Mouse (Mus musculus): ENCODE results near the gene Dync1li2. TPM values are rescaled to one million over a fixed set of nuclear protein-coding genes. Genes with fewer than 3 reads are reported as not detected.

Dync1li2 gene
- total RNA-seq, 1 experiment from 2014 or later: 138 TPM

DNA sequence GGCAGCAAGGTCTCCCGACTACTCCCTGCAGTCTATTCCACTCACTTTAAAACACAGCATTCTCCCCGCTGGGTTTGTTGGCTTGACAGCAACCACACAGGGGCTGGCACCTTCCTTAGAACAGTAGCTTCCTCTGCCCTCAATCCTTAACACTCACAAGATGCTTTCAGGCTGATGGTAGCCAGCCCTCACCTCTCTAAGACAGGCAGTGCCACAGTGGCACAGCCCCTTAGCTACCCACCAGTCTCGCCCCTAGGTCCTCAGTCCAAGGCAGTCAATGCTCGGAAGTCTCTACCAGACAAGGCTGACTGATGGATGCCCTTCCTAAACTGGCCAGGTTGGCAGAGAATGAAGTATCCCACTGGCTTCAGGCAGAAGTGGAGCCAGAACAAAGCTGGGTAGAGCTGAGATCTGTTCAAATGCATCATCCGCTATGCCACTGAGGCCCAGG lies 61.9 kb downstream of the Dync1li2 start:
- no peak for DNase-seq

DNA sequence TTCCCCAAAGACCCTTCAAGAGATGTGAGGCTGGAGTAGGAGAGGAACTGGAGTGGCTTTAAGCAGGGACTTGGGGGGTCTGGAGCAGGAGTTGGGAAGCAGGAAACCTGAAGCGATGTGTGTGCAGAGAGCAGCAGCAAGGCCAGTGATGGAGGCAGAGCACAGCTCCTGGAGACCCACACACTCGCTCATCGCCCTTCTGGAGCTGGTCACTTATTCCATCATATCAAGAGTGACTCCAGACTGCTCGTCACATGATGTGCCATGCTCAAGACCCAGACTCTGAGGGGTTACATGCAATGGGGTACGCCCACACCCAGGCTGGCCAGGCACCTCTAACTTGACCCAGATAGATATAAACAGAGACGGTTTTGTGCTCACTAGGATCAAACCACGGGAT lies 62.6 kb downstream of the Dync1li2 start:
- DNase-seq: no peak

DNA sequence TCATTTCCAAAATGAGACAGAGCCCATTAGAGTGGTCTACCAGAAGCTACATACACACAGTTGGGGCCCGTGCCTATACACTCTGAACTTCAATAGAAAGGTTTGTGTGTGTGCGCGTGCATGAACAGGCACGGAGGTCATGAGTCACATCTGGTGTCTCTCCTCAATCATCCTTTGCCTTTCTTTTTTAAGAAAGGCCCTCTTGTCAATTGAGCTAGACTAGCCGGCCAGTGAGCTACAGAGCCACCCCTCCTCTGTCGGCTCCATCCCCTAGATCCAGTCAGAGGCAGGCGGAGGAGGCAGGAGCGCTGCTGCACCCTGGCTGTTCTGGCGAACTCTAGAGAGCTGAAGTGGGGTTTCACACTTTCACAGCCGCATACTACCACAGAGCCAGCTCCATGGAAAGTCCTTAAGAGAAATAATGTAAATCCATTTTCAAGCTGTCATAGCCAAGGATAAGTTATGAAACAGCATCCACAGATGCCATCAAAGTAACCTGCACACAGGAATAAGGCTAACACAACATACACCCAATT lies 63.5 kb downstream of the Dync1li2 start:
- no peak for DNase-seq

DNA sequence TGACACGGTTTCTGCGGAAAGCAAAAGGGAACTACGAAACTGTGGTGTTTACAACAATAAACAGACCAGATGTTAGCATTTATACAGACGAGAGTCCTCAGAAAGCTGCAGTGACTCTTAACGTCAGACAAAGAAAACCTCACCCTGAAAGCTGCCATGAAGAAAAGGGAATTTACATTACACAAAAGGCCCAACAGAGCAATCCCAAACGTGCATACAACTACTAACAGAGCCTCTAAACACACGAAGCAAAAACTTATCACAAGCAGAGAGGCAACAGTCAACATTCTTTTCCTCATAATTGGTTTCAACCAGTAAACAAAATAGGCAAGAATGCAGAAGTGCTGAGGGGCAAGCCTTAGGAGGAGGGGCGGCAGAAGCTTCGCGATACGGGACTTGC lies 66.2 kb downstream of the Dync1li2 start:
- DNase-seq: no peak

DNA sequence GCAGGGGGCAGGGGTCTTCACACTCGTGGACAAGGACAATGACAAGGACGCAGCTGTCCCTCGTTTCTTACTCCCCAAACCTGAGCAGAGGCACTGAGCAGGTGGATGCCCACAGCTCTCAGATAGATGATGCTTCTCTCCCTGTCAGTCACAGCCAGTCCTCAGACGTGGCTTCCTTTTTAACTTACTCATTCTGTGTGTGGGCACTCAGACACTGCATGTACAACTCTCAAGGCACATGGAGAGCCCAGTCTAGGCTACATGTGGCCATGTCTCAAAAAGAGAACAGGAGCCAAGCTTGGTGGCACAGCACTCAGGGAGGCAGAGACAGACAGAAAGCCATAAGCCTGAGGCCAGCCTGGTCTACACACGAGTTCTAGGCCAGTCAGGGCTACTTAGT lies 66.9 kb downstream of the Dync1li2 start:
- DNase-seq: no peak

DNA sequence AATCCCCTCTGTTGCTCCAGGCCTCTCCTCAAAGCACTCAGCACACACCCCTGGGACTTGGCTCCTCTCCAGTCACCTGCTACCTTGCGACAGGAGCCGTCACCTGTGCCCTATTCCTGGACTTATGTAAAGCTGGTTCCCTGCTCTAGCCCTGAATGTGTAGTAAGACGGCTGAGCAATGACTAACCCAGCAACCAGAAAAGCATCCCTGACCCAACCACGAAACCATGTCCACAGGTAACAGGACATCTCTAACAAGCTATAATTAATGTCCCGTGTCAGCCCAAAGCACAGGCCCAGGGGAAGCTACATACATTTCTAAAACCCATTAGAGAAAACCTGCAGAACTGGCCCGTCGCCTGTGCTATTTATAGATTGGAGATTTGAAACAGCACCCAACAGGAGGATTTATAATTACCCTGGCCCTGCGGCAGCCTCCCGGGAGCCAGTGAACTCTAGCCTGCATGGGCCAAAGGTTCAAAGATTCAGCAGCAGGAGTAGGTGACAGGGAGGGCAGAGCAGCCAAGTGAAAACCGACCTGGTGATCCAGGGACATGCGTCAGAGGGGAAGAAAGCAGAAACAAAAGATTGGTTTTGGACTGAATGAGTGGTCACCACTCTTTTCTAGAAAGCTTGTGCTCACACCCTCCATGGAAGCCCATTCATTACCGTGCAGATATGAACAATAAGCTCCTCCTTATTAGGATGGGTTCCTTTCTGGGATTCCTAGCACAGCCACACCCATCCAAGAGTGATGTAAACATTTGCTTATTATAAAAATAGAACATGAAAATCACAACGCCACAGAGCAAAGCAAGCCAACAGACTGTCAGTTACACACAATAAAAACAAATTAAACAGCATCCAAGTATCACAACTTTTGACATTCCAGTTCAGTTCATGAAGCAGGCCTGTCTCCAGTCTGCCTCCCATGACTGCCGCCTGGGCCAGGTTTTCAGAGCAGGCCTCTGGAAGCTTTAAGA lies 67.7 kb downstream of the Dync1li2 start:
- DNase-seq: no peak

DNA sequence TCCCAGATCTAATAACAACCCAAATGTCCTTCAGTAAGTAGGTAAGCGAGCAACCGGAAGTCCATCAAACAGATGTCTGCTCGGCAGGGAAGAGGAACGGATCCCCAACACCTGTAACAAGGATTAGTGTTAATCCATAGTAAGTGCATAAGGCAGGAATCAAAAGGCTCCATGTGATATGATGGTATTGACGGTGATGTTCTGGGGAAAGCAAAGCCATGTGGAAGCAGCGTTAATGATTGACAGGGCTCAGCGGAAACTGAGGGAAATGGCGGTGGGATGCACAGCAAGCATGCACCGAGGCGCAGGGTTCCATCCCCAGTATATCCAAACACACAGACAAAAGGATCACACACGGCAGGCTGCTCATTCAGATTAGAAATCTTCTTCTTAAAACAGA lies 68.6 kb downstream of the Dync1li2 start:
- DNase-seq: no peak

GRCm38 (mm10) chr8:104373779-104374178 lies 69.1 kb downstream of the Dync1li2 start:
- no peak for DNase-seq

- DNase-seq: no peak
These were observed 71.7 kb downstream of the Dync1li2 start for GRCm38 (mm10) chr8:104371121-104371520.

DNA sequence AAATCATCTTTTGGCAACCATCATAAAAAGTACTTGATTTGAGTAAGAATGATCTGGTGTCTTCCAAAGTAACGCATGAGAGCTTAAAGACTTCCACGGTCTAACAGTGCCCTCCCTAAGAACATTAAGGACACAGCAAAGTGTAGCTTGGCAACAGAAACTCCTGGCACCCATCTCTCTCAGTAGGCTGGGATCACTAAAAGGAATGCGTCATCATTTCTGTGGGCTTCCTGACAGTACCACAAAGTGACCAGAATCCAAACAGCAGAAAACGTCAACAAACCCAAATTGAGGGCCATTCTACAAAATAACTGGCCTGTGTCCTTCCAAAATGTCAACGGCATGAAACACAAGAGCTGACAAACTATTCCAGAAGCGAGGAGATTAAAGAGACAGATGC lies 72.8 kb downstream of the Dync1li2 start:
- DNase-seq: no peak

DNA sequence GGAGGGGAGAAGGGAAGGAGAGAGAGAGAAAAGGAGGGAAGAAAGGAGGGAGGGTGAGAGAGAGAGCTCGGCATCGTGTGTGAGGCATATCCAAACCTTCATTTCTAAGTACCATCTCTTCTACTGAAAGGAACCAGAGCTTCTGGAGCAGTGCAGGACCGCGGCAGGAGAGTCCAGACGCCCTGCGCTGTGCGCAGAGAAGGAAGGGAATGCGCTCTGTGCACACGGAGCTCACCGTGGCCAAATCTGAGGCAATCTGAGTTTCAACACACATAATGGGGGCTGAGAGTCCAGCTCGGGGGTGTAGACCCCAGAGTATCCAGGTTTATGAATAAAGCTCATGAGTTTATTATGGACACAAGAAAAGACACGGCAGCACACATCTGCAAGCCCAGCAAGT lies 73.3 kb downstream of the Dync1li2 start:
- no peak for DNase-seq

Other genes starting within 250 kb of the Dync1li2 start
- gene Tk2, start 194.5 kb downstream of the Dync1li2 start, total RNA-seq (2021): 52.3 and 78.8 TPM in 2 replicates
- 81.7 and 94.0 TPM in 2 replicates for gene Cklf, start 192.2 kb downstream of the Dync1li2 start, total RNA-seq (2021)
- 0.97 and 3.6 TPM in 2 replicates for gene Cmtm2a, start 149.9 kb downstream of the Dync1li2 start, total RNA-seq (2021)
- gene Gm45711, start 133.0 kb downstream of the Dync1li2 start, total RNA-seq (2021): not detected in 2 replicates
- 0.52 and 1.0 TPM in 2 replicates for gene Cmtm1, start 132.9 kb downstream of the Dync1li2 start, total RNA-seq (2021)
- not detected in 2 replicates for gene Gm11020, start 121.5 kb downstream of the Dync1li2 start, total RNA-seq (2021)
- gene Cmtm2b, start 120.8 kb downstream of the Dync1li2 start, total RNA-seq (2021): not detected in 2 replicates
- gene Cmtm3, start 103.6 kb downstream of the Dync1li2 start, total RNA-seq (2021): 73.6 and 85.9 TPM in 2 replicates
- gene Cmtm4, start 47.2 kb downstream of the Dync1li2 start, total RNA-seq (2021): 44.4 and 46.0 TPM in 2 replicates
- gene Terb1, start 66.9 kb upstream of the Dync1li2 start, total RNA-seq (2021): not detected in 2 replicates
- 39.4 and 43.1 TPM in 2 replicates for gene Nae1, start 91.6 kb upstream of the Dync1li2 start, total RNA-seq (2021)
- 2.3 and 2.6 TPM in 2 replicates for gene Car7, start 91.6 kb upstream of the Dync1li2 start, total RNA-seq (2021)
- gene Pdp2, start 148.4 kb upstream of the Dync1li2 start, total RNA-seq (2021): 31.0 and 32.4 TPM in 2 replicates
- gene Cdh16, start 181.3 kb upstream of the Dync1li2 start, total RNA-seq (2021): not detected in 2 replicates
- 3.9 TPM in 2 replicates for gene Rrad, start 188.3 kb upstream of the Dync1li2 start, total RNA-seq (2021)
- 44.1 and 62.7 TPM in 2 replicates for gene Ciao2b, start 198.9 kb upstream of the Dync1li2 start, total RNA-seq (2021)

Data from adrenal gland, postnatal 25 days (tissue).